Comparison of ENCODE assay signal across 31 mouse cellular contexts in the genomic region with DNA sequence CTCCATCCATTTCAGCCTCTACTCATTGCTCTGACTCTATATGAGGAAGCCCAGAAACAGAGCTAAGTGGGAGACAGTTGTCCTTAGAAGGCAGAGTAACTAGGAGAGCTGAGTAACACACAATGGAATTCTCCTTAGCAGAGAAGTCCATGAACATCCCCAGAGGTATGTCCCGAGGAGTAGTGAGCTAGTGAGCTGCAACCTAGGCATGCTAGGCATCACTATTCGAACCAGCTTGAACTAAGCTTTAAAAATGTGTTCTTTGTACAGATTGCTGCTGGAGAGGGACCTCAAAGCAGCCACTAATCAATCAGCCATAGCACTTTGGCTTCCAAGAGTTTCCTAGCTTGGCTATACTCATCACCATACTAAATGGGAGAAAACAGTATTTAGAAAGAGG. TPM values are rescaled to one million over a fixed set of nuclear protein-coding genes. Genes with fewer than 3 reads are reported as not detected.
DNase-seq lines count a peak whose midpoint lies in the region; ATAC-seq and TF ChIP-seq lines count a peak whose summit lies in the region.
"Had no signal": no experiment of that assay in that cellular context is flagged by ENCODE, and none has a peak within 500 bp of the region (broad histone marks: within the 10 kb centered on the region; RNA-seq: fewer than 3 reads in every experiment).

No protein-coding gene starts in this region.

- 0 out of 2 replicates have a peak overlapping the region, but pooled peaks have one; percentile 9 for H3K27ac ChIP-seq in forebrain, embryonic 10.5 days
- no peak overlapping the region for H3K27ac ChIP-seq in forebrain, postnatal 0 days (ENCODE audit: low read depth, low read length)
- peak overlapping the region; percentile 36; the same call in 1 of the 2 replicates for H3K27ac ChIP-seq in layer of hippocampus, adult 2 months
- H3K27ac ChIP-seq in intestine, postnatal 0 days (ENCODE audit: low read depth, low read length) = peak overlapping the region; percentile 46; the same call in 1 of the 2 replicates
- peak overlapping the region; percentile 81 for H3K27ac ChIP-seq in stomach, postnatal 0 days (replicated peaks)
- no peak overlapping the region for H3K27ac ChIP-seq in lung, postnatal 0 days (ENCODE audit: low read length)
- H3K27ac ChIP-seq: embryonic facial prominence, embryonic 12.5 days; hindbrain, embryonic 14.5 days; limb, embryonic 15.5 days; liver, embryonic 14.5 days; neural tube, embryonic 12.5 days had no signal

- no peak for ATAC-seq in forebrain, postnatal 0 days
- ATAC-seq in intestine, postnatal 0 days = no peak
- peak; percentile 49; the same call in 1 of the 2 replicates for ATAC-seq in stomach, postnatal 0 days (ENCODE audit: low FRiP score, low TSS enrichment)
- ATAC-seq in lung, postnatal 0 days = no peak
- ATAC-seq: CD4-positive, CD25-positive, alpha-beta regulatory T cell, adult 4 months; forebrain, embryonic 14.5 days; inflammation-experienced regulatory T-cells, adult 6 months had no signal

- no peak overlapping the region for H3K4me3 ChIP-seq in forebrain, embryonic 10.5 days
- no peak overlapping the region for H3K4me3 ChIP-seq in forebrain, postnatal 0 days (ENCODE audit: low read depth, low read length)
- no peak overlapping the region for H3K4me3 ChIP-seq in layer of hippocampus, adult 2 months
- no peak overlapping the region for H3K4me3 ChIP-seq in intestine, postnatal 0 days (ENCODE audit: low read depth, low read length)
- no peak overlapping the region for H3K4me3 ChIP-seq in stomach, postnatal 0 days (ENCODE audit: low read depth, low read length)
- H3K4me3 ChIP-seq in lung, postnatal 0 days (ENCODE audit: low read depth, low read length) = no peak overlapping the region
- H3K4me3 ChIP-seq: embryonic facial prominence, embryonic 12.5 days; erythroblast, embryonic 14.5 days; limb, embryonic 15.5 days; neural tube, embryonic 12.5 days had no signal

- DNase-seq in forebrain, embryonic 10.5 days (ENCODE audit: extremely low spot score, low spot score) = no peak
- no peak for DNase-seq in forebrain, postnatal 0 days
- DNase-seq in layer of hippocampus, adult 2 months (ENCODE audit: low spot score in 2 of 2) = no peak
- DNase-seq in layer of hippocampus, adult 11-12 months (ENCODE audit: low spot score) = no peak
- no peak for DNase-seq in stomach, postnatal 0 days (ENCODE audit: low spot score)
- no peak for DNase-seq in left cerebral cortex, postnatal 36 days (ENCODE audit: low spot score in 2 of 2)
- DNase-seq in lung, postnatal 0 days (ENCODE audit: low spot score) = no peak
- DNase-seq: adrenal gland, adult 8-10 months; cerebellum, adult 11-12 months; cerebellum, postnatal 25 days; gastrocnemius, postnatal 25 days; heart, postnatal 4 days; kidney, postnatal 36 days; layer of hippocampus, adult 9-11 months; left cerebral cortex, postnatal 4 days; lung, postnatal 36 days; midbrain, embryonic 14.5 days; retina, postnatal 1 day; right cerebral cortex, postnatal 25 days; thymus, postnatal 25 days had no signal

- intact Hi-C loops in left cerebral cortex, postnatal 36 days (cut with DNase I) = no loop called here

- no peaks in the 10 kb centered on the region for H3K9me3 ChIP-seq in forebrain, embryonic 10.5 days
- H3K9me3 ChIP-seq in forebrain, postnatal 0 days (ENCODE audit: low read length) = no peaks in the 10 kb centered on the region
- no peaks in the 10 kb centered on the region for H3K9me3 ChIP-seq in intestine, postnatal 0 days (ENCODE audit: control insufficient read depth)
- no peaks in the 10 kb centered on the region for H3K9me3 ChIP-seq in stomach, postnatal 0 days (ENCODE audit: control insufficient read depth, low read length)
- H3K9me3 ChIP-seq in lung, postnatal 0 days (ENCODE audit: low read length) = no peaks in the 10 kb centered on the region
- H3K9me3 ChIP-seq: embryonic facial prominence, embryonic 12.5 days; limb, embryonic 15.5 days; neural tube, embryonic 12.5 days had no signal

- H3K4me1 ChIP-seq in forebrain, embryonic 10.5 days = peaks cover 4% of the 10 kb centered on the region
- no peaks in the 10 kb centered on the region for H3K4me1 ChIP-seq in forebrain, postnatal 0 days (ENCODE audit: insufficient read depth)
- peaks cover 5% of the 10 kb centered on the region; the same call in 1 of the 2 replicates for H3K4me1 ChIP-seq in intestine, postnatal 0 days (replicated peaks; ENCODE audit: control insufficient read depth, insufficient read depth, low read length)
- H3K4me1 ChIP-seq in stomach, postnatal 0 days (replicated peaks; ENCODE audit: control insufficient read depth, insufficient read depth) = no peaks in the 10 kb centered on the region
- peaks cover 4% of the 10 kb centered on the region; the same call in 1 of the 2 replicates for H3K4me1 ChIP-seq in lung, postnatal 0 days (ENCODE audit: insufficient read depth, low read depth, low read length)

- H3K36me3 ChIP-seq in forebrain, embryonic 10.5 days (replicated peaks) = no peaks in the 10 kb centered on the region
- no peaks in the 10 kb centered on the region for H3K36me3 ChIP-seq in forebrain, postnatal 0 days (ENCODE audit: insufficient read depth)
- H3K36me3 ChIP-seq in intestine, postnatal 0 days (ENCODE audit: control insufficient read depth, insufficient read depth) = no peaks in the 10 kb centered on the region; the same call in 1 of the 2 replicates
- no peaks in the 10 kb centered on the region for H3K36me3 ChIP-seq in stomach, postnatal 0 days (ENCODE audit: control insufficient read depth, insufficient read depth, low read length)
- no peaks in the 10 kb centered on the region for H3K36me3 ChIP-seq in lung, postnatal 0 days (ENCODE audit: insufficient read depth, low read length)
- H3K36me3 ChIP-seq: embryonic facial prominence, embryonic 12.5 days; limb, embryonic 15.5 days had no signal

- H3K4me2 ChIP-seq in forebrain, postnatal 0 days (ENCODE audit: low read depth) = no peak overlapping the region
- H3K4me2 ChIP-seq in intestine, postnatal 0 days (replicated peaks; ENCODE audit: low read depth) = no peak overlapping the region
- no peak overlapping the region for H3K4me2 ChIP-seq in stomach, postnatal 0 days (replicated peaks; ENCODE audit: low read depth)
- H3K4me2 ChIP-seq in lung, postnatal 0 days (replicated peaks; ENCODE audit: low read depth, low read length) = no peak overlapping the region
- H3K4me2 ChIP-seq: embryonic facial prominence, embryonic 12.5 days; hindbrain, embryonic 14.5 days; limb, embryonic 15.5 days; lung, embryonic 14.5 days; neural tube, embryonic 12.5 days had no signal

- H3K9ac ChIP-seq in forebrain, postnatal 0 days = no peak overlapping the region
- H3K9ac ChIP-seq in intestine, postnatal 0 days (ENCODE audit: low read depth, low read length) = no peak overlapping the region
- no peak overlapping the region for H3K9ac ChIP-seq in stomach, postnatal 0 days (ENCODE audit: low read length)
- no peak overlapping the region for H3K9ac ChIP-seq in lung, postnatal 0 days (replicated peaks; ENCODE audit: low read depth)
- H3K9ac ChIP-seq: embryonic facial prominence, embryonic 12.5 days; hindbrain, embryonic 14.5 days; limb, embryonic 15.5 days; liver, embryonic 14.5 days; lung, embryonic 14.5 days; neural tube, embryonic 12.5 days had no signal

- 82% methylated on average over 2 of the region's 2 CpGs for WGBS in forebrain, embryonic 10.5 days
- 76% methylated on average over 2 of the region's 2 CpGs for WGBS in forebrain, postnatal 0 days
- WGBS in intestine, postnatal 0 days = 52% methylated on average over 2 of the region's 2 CpGs
- 60% methylated on average over 2 of the region's 2 CpGs for WGBS in stomach, postnatal 0 days
- 65% methylated on average over 2 of the region's 2 CpGs for WGBS in lung, postnatal 0 days

- TF ChIP-seq EP300 in stomach, postnatal 0 days (optimal IDR thresholded peaks at IDR 0.05) = no peak
- no peak for TF ChIP-seq EP300 in lung, postnatal 0 days (IDR thresholded peaks at IDR 0.05)

- TF ChIP-seq CTCF in forebrain, postnatal 0 days (IDR thresholded peaks at IDR 0.05; ENCODE audit: low read depth) = no peak
- no peak for TF ChIP-seq CTCF in layer of hippocampus, adult 2 months (conservative IDR thresholded peaks at IDR 0.05)
- no peak for TF ChIP-seq CTCF in intestine, postnatal 0 days (IDR thresholded peaks at IDR 0.05; ENCODE audit: low read depth)
- no peak for TF ChIP-seq CTCF in stomach, postnatal 0 days (IDR thresholded peaks at IDR 0.05; ENCODE audit: low read depth)
- no peak for TF ChIP-seq CTCF in lung, postnatal 0 days (IDR thresholded peaks at IDR 0.05)

- H3K27me3 ChIP-seq in forebrain, embryonic 10.5 days (ENCODE audit: poor library complexity, severe bottlenecking) = no peaks in the 10 kb centered on the region
- no peaks in the 10 kb centered on the region for H3K27me3 ChIP-seq in forebrain, postnatal 0 days (ENCODE audit: insufficient read depth, low read length)
- H3K27me3 ChIP-seq in intestine, postnatal 0 days (replicated peaks; ENCODE audit: control insufficient read depth, insufficient read depth, low read length) = no peaks in the 10 kb centered on the region
- H3K27me3 ChIP-seq in stomach, postnatal 0 days (ENCODE audit: control insufficient read depth, insufficient read depth, low read length) = no peaks in the 10 kb centered on the region
- H3K27me3 ChIP-seq in lung, postnatal 0 days (replicated peaks; ENCODE audit: insufficient read depth, low read length) = no peaks in the 10 kb centered on the region
- H3K27me3 ChIP-seq: embryonic facial prominence, embryonic 12.5 days; limb, embryonic 15.5 days; neural tube, embryonic 12.5 days had no signal

RNA-seq across cellular contexts. Expression of gene Sorbs1, which starts 51.1 kb away (rescaled TPM):
- 36.3 and 39.0 TPM in 2 replicates for polyA plus RNA-seq in forebrain, embryonic 10.5 days (2016; fragmentation: Nextera tagmentation; extraction: Ambion mirVana)
- 51.8 and 54.4 TPM in 2 replicates for total RNA-seq in forebrain, postnatal 0 days (2014; rRNA removed)
- 46.8 and 74.9 TPM in 2 replicates for polyA plus RNA-seq in forebrain, postnatal 0 days (2015; fragmentation: Nextera tagmentation; extraction: Ambion mirVana)
- 100 to 1,000 TPM; 222 to 229 TPM for total RNA-seq in layer of hippocampus, adult 2 months (2021)
- 73.8 and 86.2 TPM in 2 replicates for polyA plus RNA-seq in intestine, postnatal 0 days (2015; fragmentation: Nextera tagmentation; extraction: Ambion mirVana)
- polyA plus RNA-seq in stomach, postnatal 0 days (2015; fragmentation: Nextera tagmentation; extraction: Ambion mirVana) = 107 and 111 TPM in 2 replicates
- 100 to 1,000 TPM; 111 to 167 TPM for total RNA-seq in left cerebral cortex, postnatal 36 days (2021)
- polyA plus RNA-seq in lung, postnatal 0 days (2015; fragmentation: Nextera tagmentation; extraction: Ambion mirVana) = 36.4 and 38.7 TPM in 2 replicates

Comparison
In these comparisons a context has a peak if more than half of its experiments do, and no peak if none do; other contexts are left out.
1. H3K27ac ChIP-seq: peak in forebrain, embryonic 10.5 days (single experiment), layer of hippocampus, adult 2 months (single experiment), intestine, postnatal 0 days (single experiment) and stomach, postnatal 0 days (single experiment); none in forebrain, postnatal 0 days (single experiment) and lung, postnatal 0 days (single experiment).